Mouse (Mus musculus): ENCODE results near the gene Bicdl2. TPM values are rescaled to one million over a fixed set of nuclear protein-coding genes. Genes with fewer than 3 reads are reported as not detected.

The Bicdl2 gene
- polyA plus RNA-seq, 1 experiment from 2014 or later, result 0.36 TPM

DNA sequence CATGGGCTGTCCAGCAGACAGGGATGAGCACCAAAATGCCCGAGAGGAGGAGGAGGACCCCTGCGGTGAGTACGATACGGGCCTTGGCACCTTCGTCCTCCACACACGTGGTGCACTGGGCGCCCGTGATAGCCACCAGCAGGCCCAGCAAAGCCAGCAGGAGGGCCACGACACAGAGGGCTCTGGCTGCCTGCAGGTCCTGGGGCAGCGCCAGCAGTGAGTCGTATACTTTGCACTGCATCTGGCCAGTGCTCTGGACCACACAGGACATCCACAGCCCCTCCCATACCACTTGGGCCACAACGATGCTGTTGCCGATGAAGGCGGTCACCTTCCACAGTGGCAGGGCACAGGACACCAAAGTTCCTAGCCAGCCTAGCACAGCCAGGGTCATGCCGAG is 22.9 kb downstream of the Bicdl2 start:
- Histone ChIP-seq H3K4me3 (no peak overlapping the region), H3K4me1 (replicated peaks) (0 out of 2 replicates have a peak, but pooled peaks cover 6% of the 10 kb centered on the region), H3K36me3 (no peaks in the 10 kb centered on the region), H3K9ac (no peak overlapping the region), H3K4me2 (no peak overlapping the region), H3K27me3 (replicated peaks) (peaks cover 74% of the 10 kb centered on the region), H3K27ac (ENCODE audit: poor library complexity, severe bottlenecking) (no peak overlapping the region), H3K9me3 (replicated peaks) (no peaks in the 10 kb centered on the region)
- 15% methylated on average over 15 of the region's 15 CpGs for WGBS
- ATAC-seq (ENCODE audit: insufficient number of reproducible peaks, low FRiP score), result no peak

DNA sequence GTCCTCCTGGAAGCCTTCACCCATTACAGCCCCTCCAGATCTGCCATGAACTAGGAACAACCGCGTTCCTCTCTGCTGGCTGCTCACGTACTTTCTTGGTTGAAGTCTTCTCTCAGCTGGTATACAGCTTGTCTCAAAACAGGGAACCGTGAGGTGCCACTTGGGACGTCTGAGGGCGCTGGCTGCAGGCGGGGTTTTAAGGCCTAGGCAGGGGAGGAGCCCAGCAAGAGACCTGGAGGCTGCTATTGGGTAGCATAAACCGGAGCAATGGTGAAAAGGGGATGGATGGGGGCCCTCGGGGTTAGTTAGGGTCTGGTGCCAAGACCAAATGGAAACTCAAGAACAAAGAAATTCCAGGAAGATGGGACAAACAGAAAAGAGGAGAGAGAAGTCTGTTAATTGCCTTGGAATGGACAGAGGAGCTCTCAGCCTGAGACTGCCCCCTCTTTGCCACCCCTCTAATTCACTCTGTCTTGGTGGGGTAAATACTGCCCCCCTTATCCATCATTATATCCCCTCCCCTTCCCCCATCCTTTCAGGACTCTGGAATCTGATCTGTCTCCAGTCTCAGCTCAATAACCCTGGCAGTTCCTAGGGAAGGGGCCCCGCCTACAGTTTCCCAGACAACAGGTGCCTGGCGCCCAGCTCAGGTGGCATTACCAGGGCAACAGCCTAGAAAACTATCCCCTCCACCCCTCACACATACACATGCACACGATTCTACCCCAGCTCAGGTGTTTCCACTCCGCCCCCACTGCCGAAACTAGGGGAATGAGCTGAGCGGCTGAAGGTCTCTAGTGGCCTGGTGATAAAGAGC is 23.8 kb downstream of the Bicdl2 start, which contains the start of gene Cldn9:
TSS of gene Cldn9 (minus strand) at position 171 of the 817 bp plus-strand sequence.
- H3K9me3 ChIP-seq (replicated peaks), result no peaks in the 10 kb centered on the region
- no peak within 1 kb of the TSS for H3K9ac ChIP-seq
- H3K27ac ChIP-seq (ENCODE audit: poor library complexity, severe bottlenecking), result no peak within 1 kb of the TSS
- no peak for ATAC-seq (ENCODE audit: insufficient number of reproducible peaks, low FRiP score)
- H3K4me1 ChIP-seq (replicated peaks), result 0 out of 2 replicates have a peak, but pooled peaks cover 6% of the 10 kb centered on the region
- no peaks in the 10 kb centered on the region for H3K36me3 ChIP-seq
- H3K4me3 ChIP-seq, result no peak within 1 kb of the TSS
- peaks cover 66% of the 10 kb centered on the region for H3K27me3 ChIP-seq (replicated peaks)
- 25% methylated on average over 15 of the region's 15 CpGs for WGBS
- H3K4me2 ChIP-seq, result no peak within 1 kb of the TSS

DNA sequence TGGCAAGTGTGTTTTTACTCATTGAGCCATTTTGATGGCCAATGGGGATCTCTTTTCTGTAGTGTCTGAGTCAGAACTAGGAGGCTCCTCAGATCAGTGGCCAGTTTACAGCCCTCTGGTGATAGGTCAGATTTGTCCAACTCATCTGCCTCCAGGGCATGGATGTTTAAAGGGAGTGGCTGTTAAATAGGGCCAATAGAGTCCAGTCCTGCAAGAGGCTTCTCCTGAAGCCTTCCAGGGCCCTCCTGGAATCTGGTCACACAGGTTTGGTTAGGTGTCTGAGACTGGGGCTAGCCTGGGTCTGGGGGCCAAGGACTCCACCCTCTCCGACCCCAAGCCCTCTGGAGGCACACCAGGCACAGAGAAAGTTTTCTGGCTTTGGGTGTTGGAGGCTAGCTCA is 34.2 kb downstream of the Bicdl2 start:
- no peak for ATAC-seq (ENCODE audit: insufficient number of reproducible peaks, low FRiP score)
- Histone ChIP-seq H3K27me3 (replicated peaks) (peaks cover 59% of the 10 kb centered on the region), H3K9ac (no peak overlapping the region), H3K9me3 (replicated peaks) (no peaks in the 10 kb centered on the region), H3K27ac (ENCODE audit: poor library complexity, severe bottlenecking) (no peak overlapping the region), H3K36me3 (no peaks in the 10 kb centered on the region), H3K4me1 (replicated peaks) (0 out of 2 replicates have a peak, but pooled peaks cover 3% of the 10 kb centered on the region), H3K4me3 (no peak overlapping the region), H3K4me2 (no peak overlapping the region)
- 68% methylated on average over 1 of the region's 1 CpGs for WGBS

DNA sequence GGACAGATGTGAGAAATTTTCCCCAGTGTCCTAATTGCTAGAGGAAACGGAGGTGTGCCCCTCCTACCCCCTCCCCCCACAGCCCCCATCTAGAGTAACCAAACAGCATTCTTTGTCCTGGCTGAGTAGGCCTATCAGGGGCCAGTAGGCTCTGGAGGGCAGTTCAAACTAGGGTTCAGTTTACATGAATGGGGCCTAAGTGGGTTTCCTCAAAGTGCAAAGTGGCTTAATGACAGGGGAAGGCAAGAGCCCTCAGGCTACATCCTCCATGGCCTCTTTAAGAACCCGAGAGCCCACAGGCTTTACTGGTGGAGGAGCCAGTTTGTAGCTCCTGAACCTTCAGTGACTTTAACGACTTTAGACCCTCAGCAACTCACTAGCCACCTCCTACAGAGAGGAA is 35.5 kb downstream of the Bicdl2 start:
- no peak for ATAC-seq (ENCODE audit: insufficient number of reproducible peaks, low FRiP score)
- Histone ChIP-seq H3K36me3 (no peaks in the 10 kb centered on the region), H3K9me3 (replicated peaks) (no peaks in the 10 kb centered on the region), H3K4me2 (no peak overlapping the region), H3K4me3 (no peak overlapping the region), H3K4me1 (replicated peaks) (0 out of 2 replicates have a peak, but pooled peaks cover 3% of the 10 kb centered on the region), H3K27ac (ENCODE audit: poor library complexity, severe bottlenecking) (no peak overlapping the region), H3K27me3 (replicated peaks) (peaks cover 67% of the 10 kb centered on the region), H3K9ac (no peak overlapping the region)
- WGBS, result 27% methylated on average over 3 of the region's 3 CpGs

DNA sequence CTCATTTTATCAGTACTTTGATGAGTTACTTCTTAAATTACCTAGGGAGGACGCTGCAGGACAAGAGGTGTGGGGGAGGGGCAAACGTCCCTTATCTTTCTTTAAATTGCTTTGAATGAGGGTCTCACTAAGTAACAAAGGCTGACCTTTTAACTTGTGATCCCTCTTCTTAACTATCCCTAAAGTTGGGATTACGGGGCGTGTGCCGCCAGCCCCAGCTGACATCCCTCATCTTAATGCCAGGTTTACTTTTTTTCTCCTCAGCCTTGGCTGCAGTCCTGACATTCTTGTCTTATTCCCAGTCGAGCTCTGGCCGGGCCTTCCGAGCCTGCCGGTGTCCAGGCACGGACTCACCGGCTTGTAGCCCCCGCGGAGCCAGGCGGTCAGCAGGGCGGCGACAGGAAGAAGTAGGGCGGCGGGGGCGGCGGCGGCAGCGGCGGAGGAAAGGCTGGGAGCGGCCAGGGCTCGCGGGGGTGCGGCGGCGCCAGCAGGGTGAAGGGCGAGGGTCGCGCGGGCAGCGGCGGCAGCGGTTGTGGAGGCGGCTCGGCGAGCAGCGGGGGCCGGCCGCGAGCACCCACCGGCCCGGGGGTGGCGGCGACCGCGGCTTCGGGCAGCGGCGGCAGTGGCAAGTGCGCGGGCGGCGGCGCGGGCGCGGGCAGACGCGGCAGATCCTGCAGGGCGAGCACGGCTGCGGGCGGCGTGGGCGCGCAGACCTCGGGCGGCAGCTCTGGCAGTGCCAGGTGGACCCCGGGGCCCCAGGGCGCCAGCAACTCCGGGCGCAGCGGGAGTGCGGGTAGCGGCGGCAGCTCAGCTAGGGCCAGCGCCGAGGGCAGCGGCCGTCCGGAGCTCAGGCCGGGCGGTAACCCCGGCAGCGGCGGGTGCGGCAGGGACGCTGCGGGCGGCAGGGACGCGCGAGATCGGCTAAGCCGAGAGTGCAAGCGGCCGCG is 39.1 kb downstream of the Bicdl2 start:
- H3K4me1 ChIP-seq (replicated peaks), result 0 out of 2 replicates have a peak, but pooled peaks cover 3% of the 10 kb centered on the region
- H3K27me3 ChIP-seq (replicated peaks), result peaks cover 68% of the 10 kb centered on the region
- 2% methylated on average over 92 of the region's 101 CpGs for WGBS
- H3K36me3 ChIP-seq, result no peaks in the 10 kb centered on the region
- H3K9ac ChIP-seq, result peak overlapping the region; percentile 70
- H3K4me2 ChIP-seq, result peak overlapping the region; percentile 100
- H3K27ac ChIP-seq (ENCODE audit: poor library complexity, severe bottlenecking), result no peak overlapping the region
- no peaks in the 10 kb centered on the region for H3K9me3 ChIP-seq (replicated peaks)
- ATAC-seq (ENCODE audit: insufficient number of reproducible peaks, low FRiP score), result peak; percentile 22
- peak overlapping the region; percentile 76 for H3K4me3 ChIP-seq

DNA sequence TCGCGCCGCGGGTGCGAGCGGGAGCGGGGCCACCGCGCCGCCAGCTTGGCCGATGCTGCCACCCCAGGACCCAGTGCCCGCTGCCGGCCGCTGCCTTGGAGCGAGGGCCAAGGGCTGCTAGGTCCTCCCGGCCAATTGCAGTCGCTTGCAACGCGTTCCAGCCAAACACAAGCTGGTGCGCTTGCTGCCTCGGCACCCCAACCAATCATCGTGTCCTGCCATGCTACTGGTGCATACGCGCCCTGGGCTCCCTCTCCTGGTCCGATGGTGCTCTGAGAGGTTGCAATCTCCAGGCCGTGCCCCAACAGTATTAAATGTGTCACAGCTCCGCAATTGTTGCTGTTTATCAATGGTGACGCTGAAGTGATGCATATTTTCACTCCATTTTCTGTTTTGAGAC is 39.8 kb downstream of the Bicdl2 start:
- Histone ChIP-seq H3K9ac (peak overlapping the region; percentile 70), H3K4me1 (replicated peaks) (0 out of 2 replicates have a peak, but pooled peaks cover 3% of the 10 kb centered on the region), H3K9me3 (replicated peaks) (no peaks in the 10 kb centered on the region), H3K27ac (ENCODE audit: poor library complexity, severe bottlenecking) (no peak overlapping the region), H3K27me3 (replicated peaks) (peaks cover 65% of the 10 kb centered on the region), H3K4me3 (peak overlapping the region; percentile 76), H3K4me2 (peak overlapping the region; percentile 100), H3K36me3 (no peaks in the 10 kb centered on the region)
- ATAC-seq (ENCODE audit: insufficient number of reproducible peaks, low FRiP score), result peak; percentile 92
- 0% methylated on average over 28 of the region's 28 CpGs for WGBS

DNA sequence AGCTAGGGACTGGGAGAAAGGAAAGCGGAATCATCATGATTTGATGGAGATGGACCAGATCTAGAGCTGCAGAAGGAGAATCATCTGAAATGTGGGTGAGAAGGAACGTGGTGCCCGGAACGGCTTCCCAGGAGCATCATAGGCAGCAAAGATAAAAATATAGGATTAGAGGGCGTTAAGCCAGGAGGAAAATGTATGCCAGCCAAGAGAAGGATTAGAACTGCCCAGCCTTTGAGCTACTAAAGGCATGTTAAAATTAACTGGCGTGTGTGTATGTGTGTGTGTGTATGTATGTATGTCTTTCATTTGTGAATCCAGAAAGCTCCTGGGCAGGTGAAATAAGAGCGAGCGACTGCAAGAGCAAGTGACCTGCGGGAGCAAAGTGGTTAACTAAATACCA is 43.0 kb downstream of the Bicdl2 start:
- Histone ChIP-seq H3K9ac (no peak overlapping the region), H3K27me3 (replicated peaks) (peaks cover 68% of the 10 kb centered on the region), H3K4me3 (no peak overlapping the region), H3K4me2 (no peak overlapping the region), H3K36me3 (no peaks in the 10 kb centered on the region), H3K27ac (ENCODE audit: poor library complexity, severe bottlenecking) (no peak overlapping the region), H3K4me1 (replicated peaks) (0 out of 2 replicates have a peak, but pooled peaks cover 3% of the 10 kb centered on the region), H3K9me3 (replicated peaks) (no peaks in the 10 kb centered on the region)
- no peak for ATAC-seq (ENCODE audit: insufficient number of reproducible peaks, low FRiP score)
- 80% methylated on average over 9 of the region's 9 CpGs for WGBS

DNA sequence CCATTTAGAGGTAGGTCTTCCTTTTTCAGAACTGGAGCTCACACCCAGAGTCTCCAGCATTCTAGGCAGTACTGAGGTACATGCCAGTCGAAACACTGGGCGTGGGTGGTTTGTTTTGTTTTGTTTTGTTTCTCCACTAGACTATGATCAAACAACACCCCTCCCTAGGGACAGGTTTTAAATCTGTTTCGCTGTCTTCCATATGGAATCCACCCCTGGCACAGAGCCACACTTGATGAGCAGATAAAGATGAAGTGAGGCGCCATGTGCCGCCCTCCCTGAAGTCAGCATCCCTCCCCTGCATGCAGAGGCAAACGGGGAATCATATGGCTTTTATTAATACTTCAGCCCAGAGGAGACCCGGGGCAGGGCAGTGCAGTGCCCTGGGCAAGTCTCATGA is 44.4 kb downstream of the Bicdl2 start:
- H3K9me3 ChIP-seq (replicated peaks), result no peaks in the 10 kb centered on the region
- no peaks in the 10 kb centered on the region for H3K4me1 ChIP-seq (replicated peaks)
- WGBS, result 55% methylated on average over 7 of the region's 7 CpGs
- no peaks in the 10 kb centered on the region for H3K36me3 ChIP-seq
- H3K9ac ChIP-seq, result no peak overlapping the region
- H3K27me3 ChIP-seq (replicated peaks), result peaks cover 60% of the 10 kb centered on the region
- no peak overlapping the region for H3K4me3 ChIP-seq
- H3K27ac ChIP-seq (ENCODE audit: poor library complexity, severe bottlenecking), result no peak overlapping the region
- H3K4me2 ChIP-seq, result no peak overlapping the region
- no peak for ATAC-seq (ENCODE audit: insufficient number of reproducible peaks, low FRiP score)

DNA sequence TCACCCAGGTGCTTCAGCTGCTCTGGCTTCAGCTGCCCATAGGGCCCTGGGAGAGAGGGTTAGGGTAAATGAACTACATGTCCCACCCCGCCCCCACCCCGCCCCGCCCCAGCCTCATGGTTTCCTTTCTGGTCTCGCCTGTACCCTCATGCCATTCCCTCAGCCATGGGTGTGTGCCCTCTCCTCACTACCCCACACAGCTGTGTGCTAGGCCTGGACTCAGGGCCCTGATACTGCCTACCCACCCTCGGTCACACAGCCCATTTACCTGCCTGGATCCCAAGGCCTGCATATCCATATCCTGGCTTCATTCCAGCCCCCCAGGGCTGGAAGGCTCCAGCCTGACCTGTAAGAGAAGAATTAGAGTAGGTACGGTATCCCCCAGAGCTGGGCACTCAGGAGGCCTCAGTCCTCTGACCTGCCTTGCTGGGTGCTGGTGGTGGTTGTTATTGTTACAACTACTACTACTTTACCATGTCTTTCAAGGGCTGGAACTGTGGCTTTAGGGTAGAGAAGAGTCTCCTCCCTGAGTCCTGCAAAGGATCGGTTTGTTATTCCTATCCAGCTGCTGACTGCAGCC is 45.3 kb downstream of the Bicdl2 start:
- Histone ChIP-seq H3K9ac (no peak overlapping the region), H3K36me3 (no peaks in the 10 kb centered on the region), H3K9me3 (replicated peaks) (no peaks in the 10 kb centered on the region), H3K27me3 (replicated peaks) (peaks cover 63% of the 10 kb centered on the region), H3K4me3 (no peak overlapping the region), H3K4me2 (no peak overlapping the region), H3K4me1 (replicated peaks) (no peaks in the 10 kb centered on the region), H3K27ac (ENCODE audit: poor library complexity, severe bottlenecking) (no peak overlapping the region)
- 65% methylated on average over 7 of the region's 7 CpGs for WGBS
- no peak for ATAC-seq (ENCODE audit: insufficient number of reproducible peaks, low FRiP score)

DNA sequence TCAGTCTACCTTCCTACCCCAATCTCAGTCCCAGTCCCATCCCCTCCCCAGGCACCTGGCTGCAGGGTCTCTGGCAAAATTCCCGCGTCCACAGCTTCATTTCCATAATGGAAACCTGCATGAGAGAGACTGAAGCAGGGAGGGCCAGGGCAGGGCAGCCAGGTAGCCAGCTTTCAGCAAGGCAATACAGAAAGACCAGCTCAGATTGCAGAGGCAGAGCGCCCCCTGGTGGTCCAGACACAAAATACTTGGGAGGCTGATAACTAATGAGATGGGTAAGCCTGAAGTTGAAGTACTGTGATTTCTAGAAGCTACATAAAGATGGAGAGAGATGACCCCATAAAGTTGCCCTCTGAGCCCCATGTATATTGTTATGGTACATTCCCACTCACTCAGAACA is 45.9 kb downstream of the Bicdl2 start:
- WGBS, result 0% methylated on average over 3 of the region's 3 CpGs

DNA sequence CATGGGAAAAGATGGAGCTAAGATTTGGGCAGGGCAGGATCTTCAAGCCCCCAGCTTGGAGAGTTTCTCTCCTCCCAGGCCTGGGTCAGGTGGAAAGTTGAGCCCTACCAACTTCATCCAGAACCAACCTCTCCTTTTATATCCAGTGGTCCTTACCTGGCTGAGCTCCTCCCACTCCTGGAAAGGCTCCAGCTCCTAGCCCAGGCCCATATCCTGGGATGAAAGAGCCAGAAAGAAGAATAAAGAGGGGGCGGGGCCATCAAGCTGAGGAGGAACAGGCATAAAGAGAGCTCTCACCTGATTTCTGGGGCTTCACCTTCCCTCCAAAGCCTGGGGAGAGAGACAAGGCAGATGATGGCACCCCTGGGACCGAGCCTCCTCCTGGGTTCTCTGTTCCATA is 56.7 kb downstream of the Bicdl2 start:
- ATAC-seq (ENCODE audit: insufficient number of reproducible peaks, low FRiP score), result no peak
- WGBS, result 58% methylated on average over 2 of the region's 2 CpGs
- Histone ChIP-seq H3K27me3 (replicated peaks) (peaks cover 38% of the 10 kb centered on the region), H3K9me3 (replicated peaks) (no peaks in the 10 kb centered on the region), H3K9ac (no peak overlapping the region), H3K27ac (ENCODE audit: poor library complexity, severe bottlenecking) (no peak overlapping the region), H3K4me1 (replicated peaks) (no peaks in the 10 kb centered on the region), H3K4me2 (no peak overlapping the region), H3K36me3 (no peaks in the 10 kb centered on the region), H3K4me3 (no peak overlapping the region)

More for the DNA sequence above, 45.9 kb downstream of the Bicdl2 start:
- Histone ChIP-seq H3K9ac (no peak overlapping the region), H3K9me3 (replicated peaks) (no peaks in the 10 kb centered on the region), H3K4me1 (replicated peaks) (no peaks in the 10 kb centered on the region), H3K4me2 (no peak overlapping the region), H3K36me3 (no peaks in the 10 kb centered on the region), H3K27me3 (replicated peaks) (peaks cover 63% of the 10 kb centered on the region), H3K27ac (ENCODE audit: poor library complexity, severe bottlenecking) (no peak overlapping the region), H3K4me3 (no peak overlapping the region)
- no peak for ATAC-seq (ENCODE audit: insufficient number of reproducible peaks, low FRiP score)
